Mouse (Mus musculus): ENCODE results near the gene Il21. TPM values are rescaled to one million over a fixed set of nuclear protein-coding genes. Genes with fewer than 3 reads are reported as not detected.

Il21 gene
- total RNA-seq, 2 experiments from 2014 or later, result not detected

- DNase-seq, result no peak
- Histone ChIP-seq H3K4me3 (no peak overlapping the region), H3K27ac (no peak overlapping the region)
- intact Hi-C loops (cut with DNase I), result no loop called here
- TF ChIP-seq CTCF (IDR thresholded peaks at IDR 0.05), result no peak
Observed at GRCm38 (mm10) chr3:37181041-37181440, 51.4 kb downstream of the Il21 start.

DNA sequence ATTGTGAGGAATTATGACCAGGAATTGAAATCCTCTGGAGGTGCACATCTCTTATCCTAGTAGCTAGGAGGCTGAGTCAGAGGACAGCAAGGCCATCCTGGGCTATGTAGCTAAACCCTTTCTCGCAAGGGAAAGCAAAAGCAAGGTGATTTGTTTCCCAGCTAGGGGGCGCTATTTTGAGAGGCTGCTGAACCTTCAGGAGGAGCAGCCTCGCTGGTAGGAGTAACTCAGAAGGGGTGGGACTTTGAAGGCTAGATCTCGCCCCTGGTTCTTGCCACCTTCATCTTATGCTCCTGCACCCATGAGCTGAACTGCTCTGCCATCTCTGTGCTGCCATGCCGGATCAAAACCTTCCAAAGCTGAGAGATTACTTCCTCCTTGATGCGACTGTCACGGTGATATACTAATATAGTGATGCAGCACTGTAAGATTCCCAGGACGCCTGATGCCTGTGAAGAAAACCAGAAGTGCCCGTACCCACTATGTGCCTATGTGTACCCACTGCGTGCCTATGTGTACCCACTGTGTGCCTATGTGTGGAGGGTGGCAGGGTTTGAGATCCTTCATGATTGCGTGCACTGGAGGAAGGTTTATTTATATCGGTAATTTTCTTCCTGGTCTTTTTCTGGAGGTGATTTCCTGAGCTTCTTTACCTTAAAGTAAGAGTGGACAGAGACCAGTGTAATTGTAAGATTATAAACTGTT is 52.2 kb downstream of the Il21 start:
- peak; percentile 43 for TF ChIP-seq CTCF (IDR thresholded peaks at IDR 0.05)
- no peak overlapping the region for H3K4me3 ChIP-seq
- no peak for DNase-seq
- intact Hi-C loops (cut with DNase I), result no loop called here
- no peak overlapping the region for H3K27ac ChIP-seq

GRCm38 (mm10) chr3:37179472-37179871 is 53.0 kb downstream of the Il21 start:
- no peak for DNase-seq
- no peak overlapping the region for H3K4me3 ChIP-seq
- no peak overlapping the region for H3K27ac ChIP-seq
- no peak for TF ChIP-seq CTCF (IDR thresholded peaks at IDR 0.05)
- intact Hi-C loops (cut with DNase I), result no loop called here

- intact Hi-C loops (cut with DNase I), result no loop called here
- DNase-seq, result no peak
- no peak overlapping the region for H3K4me3 ChIP-seq
- no peak for TF ChIP-seq CTCF (IDR thresholded peaks at IDR 0.05)
- no peak overlapping the region for H3K27ac ChIP-seq
Observed at GRCm38 (mm10) chr3:37174711-37175572, 57.5 kb downstream of the Il21 start.

GRCm38 (mm10) chr3:37173285-37173684 is 59.2 kb downstream of the Il21 start:
- TF ChIP-seq CTCF (IDR thresholded peaks at IDR 0.05), result no peak
- no peak overlapping the region for H3K27ac ChIP-seq
- intact Hi-C loops (cut with DNase I), result no loop called here
- DNase-seq, result no peak
- H3K4me3 ChIP-seq, result no peak overlapping the region

Small RNA genes lying within 50 kb of the gene (microRNA-seq; reads per million reads assigned to microRNA genes)
- not detected for gene Gm24169

Other genes with a start within 250 kb of the Il21 start
- not detected for gene Adad1, start 169.1 kb downstream of the Il21 start, total RNA-seq (2021)
- not detected for gene Il2, start 106.7 kb downstream of the Il21 start, total RNA-seq (2021)
- under 1 TPM; 0.18 to 0.47 TPM for gene Bbs12, start 79.9 kb upstream of the Il21 start, total RNA-seq (2021)
- under 1 TPM in 1 of 2 experiments, not detected in 1; 0.36 TPM for gene Cetn4, start 80.1 kb upstream of the Il21 start, total RNA-seq (2021)
- gene Fgf2, start 115.7 kb upstream of the Il21 start, total RNA-seq (2021), result 10 to 100 TPM in 1 of 2 experiments, 1 to 10 TPM in 1; 5.4 to 12.1 TPM
- 10 to 100 TPM; 10.3 to 10.8 TPM for gene Spata5, start 187.3 kb upstream of the Il21 start, total RNA-seq (2021)
- 10 to 100 TPM; 28.1 to 28.2 TPM for gene Nudt6, start 187.6 kb upstream of the Il21 start, total RNA-seq (2021)

Data from gastrocnemius, adult 2 months (tissue).